Mouse (Mus musculus): ENCODE results near the gene Vdac1.
"Not testable (repeated sequence)": the region's sequence is repeated elsewhere in the genome, so short reads cannot be mapped to it uniquely, and the experiment has no call there.

The Vdac1 gene

GRCm38 (mm10) chr11:52344991-52345777 lies 15.5 kb upstream of the Vdac1 start:
- no peak for DNase-seq (ENCODE audit: low spot score in 2 of 2)

- DNase-seq (ENCODE audit: low spot score in 2 of 2) = peak; percentile 92
Observed at GRCm38 (mm10) chr11:52345939-52346634, 14.6 kb upstream of the Vdac1 start.

- no peak for DNase-seq (ENCODE audit: low spot score in 2 of 2)
Observed at GRCm38 (mm10) chr11:52346635-52347005, 14.0 kb upstream of the Vdac1 start.

- DNase-seq (ENCODE audit: low spot score in 2 of 2) = no peak
Observed at GRCm38 (mm10) chr11:52348156-52348555, 12.5 kb upstream of the Vdac1 start.

- DNase-seq (ENCODE audit: low spot score in 2 of 2) = no peak
Observed at GRCm38 (mm10) chr11:52348724-52349123, 11.9 kb upstream of the Vdac1 start.

GRCm38 (mm10) chr11:52350924-52351323 lies 9.7 kb upstream of the Vdac1 start:
- DNase-seq (ENCODE audit: low spot score in 2 of 2) = no peak

- DNase-seq (ENCODE audit: low spot score in 2 of 2) = no peak
Observed at GRCm38 (mm10) chr11:52352271-52352670, 8.4 kb upstream of the Vdac1 start.

- no peak for DNase-seq (ENCODE audit: low spot score in 2 of 2)
Observed at GRCm38 (mm10) chr11:52354644-52355043, 6.0 kb upstream of the Vdac1 start.

- no peak for DNase-seq (ENCODE audit: low spot score in 2 of 2)
Observed at GRCm38 (mm10) chr11:52355601-52356000, 5.1 kb upstream of the Vdac1 start.

- not testable (repeated sequence) for DNase-seq (ENCODE audit: low spot score in 2 of 2)
Observed at GRCm38 (mm10) chr11:52357091-52357490, 3.6 kb upstream of the Vdac1 start.

GRCm38 (mm10) chr11:52358520-52358919 lies 2.1 kb upstream of the Vdac1 start:
- DNase-seq (ENCODE audit: low spot score in 2 of 2) = no peak

- no peak for DNase-seq (ENCODE audit: low spot score in 2 of 2)
Observed at GRCm38 (mm10) chr11:52359686-52360470, 782 bp upstream of the Vdac1 start.

GRCm38 (mm10) chr11:52361287-52361921 lies 744 bp downstream of the Vdac1 start:
- DNase-seq (ENCODE audit: low spot score in 2 of 2) = peak; percentile 34 to 36

- DNase-seq (ENCODE audit: low spot score in 2 of 2) = no peak
Observed at GRCm38 (mm10) chr11:52364376-52364775, 3.7 kb downstream of the Vdac1 start.

- peak; percentile 45 to 58 for DNase-seq (ENCODE audit: low spot score in 2 of 2)
Observed at GRCm38 (mm10) chr11:52365143-52365542, 4.5 kb downstream of the Vdac1 start.

GRCm38 (mm10) chr11:52366358-52366757 lies 5.7 kb downstream of the Vdac1 start:
- DNase-seq (ENCODE audit: low spot score in 2 of 2) = no peak

- no peak for DNase-seq (ENCODE audit: low spot score in 2 of 2)
Observed at GRCm38 (mm10) chr11:52368176-52368985, 7.7 kb downstream of the Vdac1 start.

GRCm38 (mm10) chr11:52369252-52370134 lies 8.8 kb downstream of the Vdac1 start:
- no peak for DNase-seq (ENCODE audit: low spot score in 2 of 2)

GRCm38 (mm10) chr11:52370135-52370452 lies 9.4 kb downstream of the Vdac1 start:
- no peak for DNase-seq (ENCODE audit: low spot score in 2 of 2)

- peak; percentile 36 to 50 for DNase-seq (ENCODE audit: low spot score in 2 of 2)
Observed at GRCm38 (mm10) chr11:52370538-52370937, 9.9 kb downstream of the Vdac1 start.
